Mouse (Mus musculus) intestine, embryonic 16.5 days (tissue): ENCODE measurements at regions not wholly inside any gene's neighbourhood (a gene's known extent, or its start where the extent isn't known, plus 50 kb on each side); places are given as distances from the start of the nearest gene placed in this dataset.

Experiments
- ATAC-seq: fragments of 200-750 bp; cut with Nextera tagmentation; 2 replicates; pipeline ENCODE4 v1.8.0; 2017; ENCODE audit warnings: moderate TSS enrichment, moderate library complexity
- H3K27ac ChIP-seq: fragments of 300-500 bp; sonication (generic); 2 replicates; pipeline ENCODE4 v1.5.1; 2014; ENCODE audit warnings: mild to moderate bottlenecking, low read length
- H3K27me3 ChIP-seq: fragments of 300-500 bp; sonication (generic); replicated peaks from 2 replicates; pipeline ENCODE4 v1.6.1; 2014; ENCODE audit warnings: low read length, control low read depth, mixed read lengths; ENCODE audit not compliant: control insufficient read depth, insufficient read depth
- H3K36me3 ChIP-seq: fragments of 300-500 bp; sonication (generic); 2 replicates; pipeline ENCODE4 v1.6.1; 2014; ENCODE audit warnings: low read length, control low read depth; ENCODE audit not compliant: control insufficient read depth, insufficient read depth
- H3K4me1 ChIP-seq: fragments of 300-500 bp; sonication (generic); 2 replicates; pipeline ENCODE4 v1.6.1; 2014; ENCODE audit warnings: low read length, control low read depth, mixed read lengths; ENCODE audit not compliant: control insufficient read depth, insufficient read depth
- H3K4me2 ChIP-seq: fragments of 300-500 bp; sonication (generic); 2 replicates; pipeline ENCODE4 v1.6.1; 2014; ENCODE audit warnings: low read depth, low read length, control low read depth
- H3K4me3 ChIP-seq: fragments of 300-500 bp; sonication (generic); 2 replicates; pipeline ENCODE4 v1.5.1; 2014; ENCODE audit warnings: mild to moderate bottlenecking, low read length
- H3K9ac ChIP-seq: fragments of 300-500 bp; sonication (generic); 2 replicates; pipeline ENCODE4 v1.6.1; 2014; ENCODE audit warnings: low read depth, low read length
- H3K9me3 ChIP-seq: fragments of 300-500 bp; sonication (generic); 2 replicates; pipeline ENCODE4 v1.6.1; 2016; ENCODE audit warnings: low read length, control low read depth; ENCODE audit not compliant: control insufficient read depth
- WGBS: fragments of 180-500 bp; shearing (Covaris S2); extraction: QIAGEN DNeasy Blood & Tissue Kit; methylation state at CpG from one replicate; pipeline ENCODE4 v1.1.7; 2014; 5-methylcytosine and 5-hydroxymethylcytosine counted together

DNA sequence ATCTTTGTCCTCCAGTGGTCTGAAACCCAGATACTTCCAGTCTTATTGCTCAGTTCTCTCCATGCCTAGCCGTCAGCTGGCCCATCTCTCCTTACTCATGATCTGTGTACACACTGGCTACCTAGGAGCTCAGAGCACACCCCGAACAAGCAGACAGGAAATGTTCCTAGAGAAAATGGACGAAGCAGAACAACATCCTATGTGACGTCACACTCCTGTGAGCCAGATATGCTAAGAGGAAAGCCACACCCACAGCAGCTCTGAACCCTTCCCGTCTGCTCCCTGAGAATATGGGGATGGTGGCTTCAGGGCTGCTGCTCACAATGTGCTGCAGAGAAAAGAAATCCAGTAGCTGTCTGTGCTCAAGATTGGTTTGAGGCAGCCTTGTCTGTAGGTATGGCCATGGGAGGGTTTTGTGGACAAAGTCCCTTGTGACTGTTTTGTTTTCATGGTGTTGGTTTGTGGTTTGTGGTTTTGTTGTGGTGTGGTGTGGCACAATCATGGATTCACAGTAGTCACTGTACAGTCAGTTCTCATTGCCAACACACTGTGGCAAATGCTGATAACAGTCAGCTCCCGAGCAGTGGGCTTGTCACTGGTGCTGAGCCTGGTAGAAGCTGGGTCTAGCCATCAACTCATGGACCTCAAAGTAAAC lies 57.4 kb upstream of the Insig1 start:
- Histone ChIP-seq H3K27ac (no peak overlapping the region), H3K4me1 (0 out of 2 replicates have a peak, but pooled peaks cover 5% of the 10 kb centered on the region), H3K4me2 (no peak overlapping the region), H3K4me3 (no peak overlapping the region), H3K27me3 (no peaks in the 10 kb centered on the region), H3K9ac (no peak overlapping the region), H3K9me3 (no peaks in the 10 kb centered on the region), H3K36me3 (no peaks in the 10 kb centered on the region)
- WGBS = 41% methylated on average over 6 of the region's 6 CpGs
- ATAC-seq = no peak; the same call in 1 of the 2 replicates

DNA sequence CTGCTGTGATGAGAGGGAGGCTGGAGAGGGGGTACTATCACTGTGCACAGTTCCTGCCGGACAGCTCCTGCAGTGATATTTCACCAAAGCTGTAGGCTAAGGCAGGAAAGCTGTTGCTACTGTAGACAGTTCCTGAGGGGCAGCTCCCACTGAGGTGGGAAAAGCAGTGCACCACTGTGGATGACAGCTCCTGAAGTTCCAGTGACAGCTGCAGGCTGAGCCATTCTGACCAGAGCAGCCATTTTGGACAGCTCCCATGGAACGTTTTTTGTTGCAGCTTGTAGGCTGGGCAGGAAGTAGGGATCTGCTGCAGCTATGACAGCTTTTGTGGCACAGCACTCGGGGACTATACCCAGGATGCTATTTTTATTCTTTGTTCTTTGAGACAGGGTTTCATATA lies 51.3 kb upstream of the Insig1 start:
- Histone ChIP-seq H3K27me3 (no peaks in the 10 kb centered on the region), H3K27ac (no peak overlapping the region), H3K36me3 (no peaks in the 10 kb centered on the region), H3K4me3 (no peak overlapping the region), H3K9me3 (no peaks in the 10 kb centered on the region), H3K4me1 (peaks cover 3% of the 10 kb centered on the region; the same call in 1 of the 2 replicates), H3K4me2 (no peak overlapping the region), H3K9ac (no peak overlapping the region)
- 47% methylated on average over 3 of the region's 3 CpGs for WGBS
- ATAC-seq = no peak
